Mouse (Mus musculus): ENCODE results near the gene Dars.

The Dars gene

GRCm38 (mm10) chr1:128344232-128344631, 72.9 kb downstream of the Dars start:
- 72% methylated on average over 10 of the region's 10 CpGs for WGBS

GRCm38 (mm10) chr1:128337708-128338320, 79.4 kb downstream of the Dars start:
- WGBS = 95% methylated on average over 13 of the region's 13 CpGs

GRCm38 (mm10) chr1:128330313-128330712, 86.9 kb downstream of the Dars start:
- WGBS = 100% methylated on average over 1 of the region's 1 CpGs

GRCm38 (mm10) chr1:128328218-128328617, 89.0 kb downstream of the Dars start, which contains the start of gene Lct:
Gene Lct (minus strand): TSS chr1:128328318.
- WGBS = 83% methylated on average over 3 of the region's 3 CpGs

- WGBS = 91% methylated on average over 1 of the region's 1 CpGs
Measured at GRCm38 (mm10) chr1:128327165-128327564, 90.0 kb downstream of the Dars start.

- WGBS = 86% methylated on average over 2 of the region's 2 CpGs
Measured at GRCm38 (mm10) chr1:128324776-128325175, 92.4 kb downstream of the Dars start.

- WGBS = 88% methylated on average over 8 of the region's 8 CpGs
Measured at GRCm38 (mm10) chr1:128323026-128323643, 94.0 kb downstream of the Dars start.

GRCm38 (mm10) chr1:128319266-128319665, 97.9 kb downstream of the Dars start:
- WGBS = 84% methylated on average over 6 of the region's 6 CpGs

- 80% methylated on average over 4 of the region's 4 CpGs for WGBS
Measured at GRCm38 (mm10) chr1:128314665-128315064, 102.5 kb downstream of the Dars start.

All from cerebral cortex, adult 2 months (tissue).